Mouse (Mus musculus) lung, embryonic 15.5 days (tissue): ENCODE data around the gene Myo3b. TPM values are rescaled to one million over a fixed set of nuclear protein-coding genes. Genes with fewer than 3 reads are reported as not detected.
"Not testable (repeated sequence)": the region's sequence is repeated elsewhere in the genome, so short reads cannot be mapped to it uniquely, and the experiment has no call there.

Experiments
- ATAC-seq: fragments of 200-750 bp; cut with Nextera tagmentation; 2 replicates; pipeline ENCODE4 v1.8.0; 2017; ENCODE audit warnings: moderate number of reproducible peaks, borderline replicate concordance; ENCODE audit not compliant: low FRiP score, low TSS enrichment; ENCODE audit errors: extremely low read depth
- H3K27ac ChIP-seq: fragments of 300-500 bp; sonication (generic); 2 replicates; pipeline ENCODE4 v1.5.1; 2015; ENCODE audit warnings: moderate library complexity, mild to moderate bottlenecking, inconsistent platforms
- H3K27me3 ChIP-seq: fragments of 300-500 bp; sonication (generic); 2 replicates; pipeline ENCODE4 v1.6.1; 2015; ENCODE audit warnings: inconsistent platforms
- H3K36me3 ChIP-seq: fragments of 300-500 bp; sonication (generic); 2 replicates; pipeline ENCODE4 v1.6.1; 2015; ENCODE audit warnings: inconsistent platforms
- H3K4me1 ChIP-seq: fragments of 300-500 bp; sonication (generic); 2 replicates; pipeline ENCODE4 v1.6.1; 2015; ENCODE audit warnings: inconsistent platforms
- H3K4me2 ChIP-seq: fragments of 300-500 bp; sonication (generic); 2 replicates; pipeline ENCODE4 v1.6.1; 2015; ENCODE audit warnings: inconsistent platforms, mild to moderate bottlenecking, moderate library complexity
- H3K4me3 ChIP-seq: fragments of 300-500 bp; sonication (generic); 2 replicates; pipeline ENCODE4 v1.5.1; 2015; ENCODE audit warnings: mild to moderate bottlenecking, inconsistent platforms
- H3K9ac ChIP-seq: fragments of 300-500 bp; sonication (generic); 2 replicates; pipeline ENCODE4 v1.6.1; 2015; ENCODE audit warnings: inconsistent platforms
- H3K9me3 ChIP-seq: fragments of 300-500 bp; sonication (generic); 2 replicates; pipeline ENCODE4 v1.6.1; 2016; ENCODE audit warnings: inconsistent platforms
- WGBS: fragments of 180-500 bp; shearing (Covaris S2); methylation state at CpG from one replicate; pipeline ENCODE4 v1.1.7; 2015; 5-methylcytosine and 5-hydroxymethylcytosine counted together
- polyA plus RNA-seq: library from polyadenylated mRNA; unstranded; fragments of >200 nt; fragmentation: Nextera tagmentation; extraction: Ambion mirVana; gene quantifications from 2 replicates; pipeline ENCODE4 v1.2.1, GENCODE M21; 2015

The Myo3b gene
- polyA plus RNA-seq, 1 experiment from 2014 or later, result 0.46 TPM

DNA sequence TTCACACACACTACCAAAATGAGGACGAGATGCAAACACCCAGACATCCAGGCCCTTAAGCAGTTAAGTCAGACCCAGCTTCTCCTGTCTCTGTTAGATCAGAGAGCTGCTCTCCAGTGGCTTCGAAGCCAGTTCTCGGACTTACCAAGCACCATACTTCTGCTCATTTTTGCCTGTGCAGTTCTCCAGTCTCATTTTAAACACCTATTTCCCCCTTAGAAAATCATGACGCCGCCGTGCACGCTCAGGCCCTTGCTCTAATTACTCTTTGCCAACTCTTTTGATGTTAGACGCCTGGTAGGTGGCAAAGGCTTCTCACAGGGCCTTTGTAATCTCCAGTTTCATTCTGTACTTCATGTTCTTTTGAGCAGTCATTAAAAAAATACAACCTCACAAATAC lies 179.5 kb downstream of the Myo3b start:
- H3K4me3 ChIP-seq, result no peak overlapping the region
- WGBS, result 74% methylated on average over 8 of the region's 8 CpGs
- ATAC-seq, result no peak
- H3K9ac ChIP-seq, result no peak overlapping the region
- no peak overlapping the region for H3K4me2 ChIP-seq
- no peaks in the 10 kb centered on the region for H3K9me3 ChIP-seq
- H3K4me1 ChIP-seq, result no peaks in the 10 kb centered on the region
- H3K27me3 ChIP-seq, result 0 out of 2 replicates have a peak, but pooled peaks cover 4% of the 10 kb centered on the region
- no peaks in the 10 kb centered on the region for H3K36me3 ChIP-seq
- no peak overlapping the region for H3K27ac ChIP-seq

GRCm38 (mm10) chr2:70226679-70227078 lies 187.8 kb downstream of the Myo3b start:
- H3K4me1 ChIP-seq, result no peaks in the 10 kb centered on the region
- no peak for ATAC-seq
- no peak overlapping the region for H3K27ac ChIP-seq
- H3K9ac ChIP-seq, result no peak overlapping the region
- H3K36me3 ChIP-seq, result no peaks in the 10 kb centered on the region
- H3K4me2 ChIP-seq, result no peak overlapping the region
- no peaks in the 10 kb centered on the region for H3K27me3 ChIP-seq
- WGBS, result 12% methylated on average over 3 of the region's 3 CpGs
- no peak overlapping the region for H3K4me3 ChIP-seq
- H3K9me3 ChIP-seq, result no peaks in the 10 kb centered on the region

GRCm38 (mm10) chr2:70234450-70234849 lies 195.5 kb downstream of the Myo3b start:
- not testable (repeated sequence) for H3K9ac ChIP-seq, H3K9me3 ChIP-seq, H3K4me2 ChIP-seq, H3K27me3 ChIP-seq, H3K4me3 ChIP-seq, ATAC-seq, H3K27ac ChIP-seq, H3K36me3 ChIP-seq, H3K4me1 ChIP-seq
- 53% methylated on average over 4 of the region's 4 CpGs for whole genome bisulfite sequencing

GRCm38 (mm10) chr2:70245981-70246380 lies 207.1 kb downstream of the Myo3b start:
- no peaks in the 10 kb centered on the region for H3K36me3 ChIP-seq
- H3K9me3 ChIP-seq, result no peaks in the 10 kb centered on the region
- no peak overlapping the region for H3K9ac ChIP-seq
- no peak overlapping the region for H3K27ac ChIP-seq
- no peak overlapping the region for H3K4me2 ChIP-seq
- ATAC-seq, result no peak
- no peaks in the 10 kb centered on the region for H3K4me1 ChIP-seq
- no peaks in the 10 kb centered on the region; the same call in 1 of the 2 replicates for H3K27me3 ChIP-seq
- 54% methylated on average over 4 of the region's 4 CpGs for WGBS
- H3K4me3 ChIP-seq, result no peak overlapping the region

DNA sequence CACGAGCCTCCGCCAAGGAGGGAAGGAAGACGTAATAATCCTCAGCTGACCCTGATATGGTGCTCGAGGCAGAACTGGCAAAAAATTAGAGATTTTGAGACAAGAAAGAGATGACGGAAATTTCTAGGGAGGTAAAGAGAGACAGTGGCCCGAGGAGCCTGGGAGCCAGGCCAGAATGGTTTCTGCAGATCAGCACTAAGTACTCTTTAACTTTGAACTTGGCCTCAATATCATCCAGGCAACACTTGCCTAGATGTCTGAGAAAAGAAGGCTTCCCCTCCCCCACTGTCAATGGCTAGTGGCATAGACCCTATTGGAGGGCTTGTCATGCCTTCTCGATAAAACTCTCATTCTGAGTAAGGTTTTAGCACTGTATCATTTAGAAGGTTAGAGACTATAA lies 209.7 kb downstream of the Myo3b start:
- no peaks in the 10 kb centered on the region for H3K36me3 ChIP-seq
- no peak for ATAC-seq
- no peak overlapping the region for H3K9ac ChIP-seq
- WGBS, result 69% methylated on average over 7 of the region's 7 CpGs
- H3K4me3 ChIP-seq, result no peak overlapping the region
- H3K27me3 ChIP-seq, result no peaks in the 10 kb centered on the region; the same call in 1 of the 2 replicates
- H3K27ac ChIP-seq, result no peak overlapping the region
- H3K4me2 ChIP-seq, result no peak overlapping the region
- no peaks in the 10 kb centered on the region for H3K9me3 ChIP-seq
- no peaks in the 10 kb centered on the region for H3K4me1 ChIP-seq

DNA sequence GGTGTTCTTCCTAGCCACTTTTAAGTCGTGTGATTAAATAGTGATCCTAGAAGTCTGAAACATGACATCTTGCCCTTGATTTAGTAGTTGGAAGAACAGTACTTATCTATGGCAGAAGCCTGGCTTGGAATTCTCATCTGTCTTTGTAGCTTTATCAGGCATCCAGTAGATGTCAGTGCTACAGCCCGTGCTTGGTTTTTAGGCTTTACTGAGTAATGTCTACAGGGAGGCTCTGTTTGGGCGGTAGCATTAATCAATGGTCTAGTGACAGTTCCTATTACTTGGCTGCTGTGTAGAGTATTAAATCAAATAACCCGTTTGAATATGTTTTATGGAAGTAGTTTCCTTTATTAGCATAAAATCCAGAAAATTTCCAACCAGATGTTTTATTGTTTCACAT lies 210.9 kb downstream of the Myo3b start:
- H3K27me3 ChIP-seq, result no peaks in the 10 kb centered on the region; the same call in 1 of the 2 replicates
- H3K9ac ChIP-seq, result no peak overlapping the region
- H3K36me3 ChIP-seq, result no peaks in the 10 kb centered on the region
- H3K9me3 ChIP-seq, result no peaks in the 10 kb centered on the region
- no peak overlapping the region for H3K4me2 ChIP-seq
- H3K27ac ChIP-seq, result no peak overlapping the region
- 32% methylated on average over 4 of the region's 4 CpGs for WGBS
- no peak overlapping the region for H3K4me3 ChIP-seq
- H3K4me1 ChIP-seq, result no peaks in the 10 kb centered on the region
- ATAC-seq, result no peak

DNA sequence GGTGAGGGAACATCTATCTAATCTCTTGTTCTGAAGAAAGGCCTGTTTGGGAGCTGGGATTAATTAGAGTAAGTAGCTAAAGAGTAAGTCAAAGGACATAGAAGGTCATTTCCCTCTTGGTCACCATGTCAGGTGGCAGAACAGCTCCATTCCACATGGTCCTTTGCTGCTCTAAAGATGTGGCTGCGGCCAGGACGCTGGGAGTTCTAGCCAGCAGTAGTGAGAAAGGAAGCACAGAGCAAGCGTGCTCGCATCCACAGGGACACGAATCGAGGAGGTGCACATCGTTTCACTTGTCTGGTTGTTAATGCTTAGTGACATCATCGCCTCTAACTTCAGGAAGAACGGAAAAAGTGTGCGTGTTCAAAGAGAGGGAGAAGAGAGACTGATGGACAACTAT lies 212.3 kb downstream of the Myo3b start:
- Histone ChIP-seq H3K4me3 (no peak overlapping the region), H3K9ac (no peak overlapping the region), H3K27ac (no peak overlapping the region), H3K4me1 (no peaks in the 10 kb centered on the region), H3K4me2 (no peak overlapping the region), H3K36me3 (no peaks in the 10 kb centered on the region), H3K9me3 (no peaks in the 10 kb centered on the region), H3K27me3 (no peaks in the 10 kb centered on the region; the same call in 1 of the 2 replicates)
- ATAC-seq, result no peak
- WGBS, result 80% methylated on average over 10 of the region's 10 CpGs

DNA sequence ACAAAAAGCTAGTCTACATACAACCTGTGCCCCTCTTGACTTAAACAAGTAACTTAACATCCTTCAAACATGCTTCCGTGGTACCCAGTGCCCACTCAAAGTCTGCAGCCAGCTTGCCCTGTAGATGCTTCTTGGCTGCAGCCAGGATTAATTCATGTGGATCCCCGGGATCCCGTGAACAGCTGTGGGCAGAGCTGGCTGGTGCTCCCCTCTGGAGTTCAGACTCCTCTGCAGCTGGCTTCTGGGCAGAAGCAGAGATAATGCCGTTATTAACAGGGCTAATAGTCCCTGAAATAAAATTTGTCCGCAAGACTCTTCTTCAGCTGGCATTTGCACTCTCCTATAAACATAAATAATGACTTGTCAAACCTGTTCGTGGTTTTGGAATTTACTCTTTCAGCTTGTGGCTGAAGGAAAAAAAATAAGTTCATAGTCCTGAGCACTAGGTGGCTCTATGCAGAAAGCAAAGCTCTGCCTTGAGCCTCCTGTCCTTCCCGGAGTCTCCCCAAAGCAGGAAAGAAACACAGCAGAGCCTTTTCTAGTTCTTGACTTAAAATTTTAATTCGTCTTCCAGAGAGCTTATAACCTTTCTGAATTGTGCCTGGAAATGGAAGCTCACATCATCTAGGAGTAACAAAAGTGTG lies 220.6 kb downstream of the Myo3b start:
- H3K27ac ChIP-seq, result no peak overlapping the region
- no peak for ATAC-seq
- H3K36me3 ChIP-seq, result no peaks in the 10 kb centered on the region
- no peak overlapping the region for H3K9ac ChIP-seq
- no peaks in the 10 kb centered on the region for H3K9me3 ChIP-seq
- no peaks in the 10 kb centered on the region for H3K27me3 ChIP-seq
- WGBS, result 9% methylated on average over 8 of the region's 8 CpGs
- H3K4me2 ChIP-seq, result no peak overlapping the region
- peaks cover 24% of the 10 kb centered on the region for H3K4me1 ChIP-seq
- no peak overlapping the region for H3K4me3 ChIP-seq

DNA sequence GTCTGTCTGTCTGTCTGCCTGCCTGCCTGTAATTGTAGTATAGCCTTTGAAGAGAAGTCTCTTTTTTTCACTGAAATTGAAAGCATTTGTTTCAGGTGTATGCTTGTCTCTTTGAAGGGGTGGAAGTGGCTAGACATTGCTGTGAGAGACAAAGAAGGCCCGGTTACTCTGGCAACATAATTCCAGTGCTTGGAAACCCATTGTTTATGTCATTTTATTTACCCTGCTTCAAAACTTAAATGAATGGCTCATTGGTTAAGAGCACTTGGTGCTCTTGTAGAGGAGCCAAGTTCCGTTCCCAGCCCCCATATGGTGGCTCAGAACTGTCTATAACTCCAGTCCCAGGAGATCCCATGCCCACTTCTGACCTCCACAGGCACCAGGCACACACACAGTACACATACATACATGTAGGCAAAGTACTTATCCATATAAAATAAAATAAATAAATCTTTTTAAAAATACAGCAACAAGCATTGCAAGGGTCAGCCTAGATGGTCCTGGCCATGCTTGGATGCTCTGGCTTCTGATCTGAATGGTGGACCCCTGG lies 221.8 kb downstream of the Myo3b start:
- Histone ChIP-seq H3K4me3 (no peak overlapping the region), H3K9ac (no peak overlapping the region), H3K9me3 (no peaks in the 10 kb centered on the region), H3K36me3 (no peaks in the 10 kb centered on the region), H3K27ac (no peak overlapping the region), H3K4me2 (no peak overlapping the region), H3K27me3 (no peaks in the 10 kb centered on the region), H3K4me1 (peaks cover 24% of the 10 kb centered on the region)
- 28% methylated on average over 2 of the region's 2 CpGs for WGBS
- ATAC-seq, result no peak

DNA sequence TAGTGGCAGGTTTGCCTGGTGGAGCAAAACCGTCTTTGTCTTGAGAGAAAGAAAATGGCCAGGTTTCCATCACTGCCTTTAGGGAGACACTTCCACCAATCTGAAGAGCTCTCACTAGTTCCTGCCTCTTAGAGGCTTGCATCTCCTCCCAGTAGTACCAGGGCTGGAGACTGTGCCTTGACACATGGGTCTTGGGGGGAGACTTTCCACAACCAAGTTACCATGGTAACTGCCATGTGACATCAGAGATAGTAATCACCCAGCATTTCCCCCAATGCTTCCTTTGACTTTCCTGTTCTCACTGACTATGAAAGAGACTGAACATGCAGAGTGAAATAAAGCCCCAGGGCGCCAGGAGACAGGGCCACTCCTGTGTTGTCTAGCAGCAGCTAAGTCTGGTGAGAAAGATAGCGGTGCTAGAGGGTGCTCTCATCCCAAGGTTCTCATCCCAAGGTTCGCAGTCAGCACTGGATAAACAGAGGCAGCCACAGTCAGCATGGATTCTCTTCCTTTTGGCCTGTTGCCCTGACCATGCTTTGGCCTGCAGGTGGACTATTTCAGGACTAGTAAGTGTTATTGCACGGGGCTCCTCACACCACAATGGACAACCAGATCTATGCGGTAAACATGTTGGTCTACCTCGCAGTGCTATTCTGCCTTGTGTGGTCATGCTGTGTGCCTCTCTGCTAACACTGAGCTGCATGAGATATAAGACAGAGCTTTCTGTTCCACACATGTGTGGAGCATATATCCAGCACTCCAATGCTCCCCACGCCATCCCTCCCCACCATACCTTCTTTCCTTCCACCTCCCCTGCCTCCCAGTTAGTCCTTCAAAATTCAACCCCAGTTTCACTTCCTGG lies 223.0 kb downstream of the Myo3b start:
- ATAC-seq, result peak; percentile 46; the same call in 1 of the 2 replicates
- no peak overlapping the region for H3K4me2 ChIP-seq
- WGBS, result 46% methylated on average over 8 of the region's 8 CpGs
- H3K4me1 ChIP-seq, result peaks cover 24% of the 10 kb centered on the region
- no peaks in the 10 kb centered on the region for H3K36me3 ChIP-seq
- H3K9me3 ChIP-seq, result no peaks in the 10 kb centered on the region
- peak overlapping the region; percentile 30; the same call in 1 of the 2 replicates for H3K27ac ChIP-seq
- H3K4me3 ChIP-seq, result no peak overlapping the region
- H3K27me3 ChIP-seq, result no peaks in the 10 kb centered on the region
- no peak overlapping the region for H3K9ac ChIP-seq

DNA sequence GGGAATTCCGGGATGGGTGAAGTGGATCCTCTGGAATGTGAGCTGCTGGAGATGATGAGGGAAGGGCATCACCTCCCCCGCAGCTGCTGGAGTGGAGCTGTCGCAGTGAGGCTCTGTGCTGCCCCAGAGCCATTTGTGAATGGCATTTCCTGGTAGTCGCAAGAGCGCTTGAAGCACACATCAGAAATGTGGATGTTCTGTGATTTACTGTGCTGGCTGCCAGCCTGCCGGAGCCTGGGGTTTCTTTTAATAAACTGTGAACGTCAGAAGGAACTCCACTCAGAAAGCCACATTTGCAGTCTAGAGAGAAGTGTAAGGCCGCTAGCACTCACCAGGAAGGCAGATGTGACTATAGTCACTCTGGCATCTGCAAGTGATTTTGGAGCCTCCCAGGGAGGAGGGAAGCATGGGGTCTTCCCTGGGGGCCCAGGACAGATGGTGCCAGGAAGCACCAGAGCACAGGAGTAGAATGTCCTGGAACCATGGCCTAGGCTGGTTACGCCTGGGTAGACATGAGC lies 223.7 kb downstream of the Myo3b start:
- peak overlapping the region; percentile 30 for H3K27ac ChIP-seq
- no peak overlapping the region for H3K4me3 ChIP-seq
- 12% methylated on average over 9 of the region's 9 CpGs for WGBS
- H3K9ac ChIP-seq, result no peak overlapping the region
- H3K4me2 ChIP-seq, result no peak overlapping the region
- no peaks in the 10 kb centered on the region for H3K36me3 ChIP-seq
- H3K9me3 ChIP-seq, result no peaks in the 10 kb centered on the region
- no peaks in the 10 kb centered on the region for H3K27me3 ChIP-seq
- peaks cover 24% of the 10 kb centered on the region for H3K4me1 ChIP-seq
- peak; percentile 81; the same call in 1 of the 2 replicates for ATAC-seq
